Mouse (Mus musculus) lung, adult 2 months (tissue): ENCODE measurements around the gene Hcn1. TPM values are rescaled to one million over a fixed set of nuclear protein-coding genes. Genes with fewer than 3 reads are reported as not detected.
A peak's percentile ranks its signal among the peaks of the same experiment; 100 is the strongest.

Experiments
- DNase-seq: peaks from one replicate; pipeline ENCODE4 v3.0.0; 2022
- H3K4me1 ChIP-seq: fragments of 200-500 bp; 2 replicates; pipeline ENCODE4 v1.6.1; 2011; ENCODE audit warnings: low read length; ENCODE audit not compliant: control insufficient read depth, insufficient read depth
- H3K4me3 ChIP-seq: fragments of 200-500 bp; replicated peaks from 2 replicates; pipeline ENCODE3; 2011; ENCODE audit warnings: low read depth, mild to moderate bottlenecking, control low read depth, low read length; ENCODE audit errors: extremely low read depth
- CTCF ChIP-seq: fragments of 200-500 bp; IDR thresholded peaks from 2 replicates; pipeline ENCODE4 v1.5.1; 2011; ENCODE audit warnings: mild to moderate bottlenecking, low read length, control low read depth; ENCODE audit not compliant: insufficient read depth
- POLR2A ChIP-seq: fragments of 200-500 bp; IDR thresholded peaks from 2 replicates; pipeline ENCODE4 v1.6.1; 2011; ENCODE audit warnings: low read depth, mild to moderate bottlenecking, control low read depth, low read length, borderline replicate concordance; ENCODE audit errors: extremely low read depth
- WGBS: fragments of 180-500 bp; shearing (Covaris S2); methylation state at CpG from one replicate; pipeline ENCODE4 v1.1.7; 2018; 5-methylcytosine and 5-hydroxymethylcytosine counted together
- polyA plus RNA-seq: library from polyadenylated mRNA; depleted of rRNA; stranded (reverse); fragments of >200 nt; gene quantifications from 2 replicates; pipeline ENCODE4 v1.2.3, GENCODE M21; 2012; rRNA removed

Hcn1 gene
- 0.17 and 0.19 TPM in 2 replicates for polyA plus RNA-seq

- 2% methylated on average over 42 of the region's 45 CpGs for WGBS
- Histone ChIP-seq H3K4me1 (no peaks in the 10 kb centered on the region), H3K4me3 (no peak within 1 kb of the TSS)
- peak; percentile 14 for DNase-seq
- TF ChIP-seq POLR2A (no peak), CTCF (no peak)
Observed at GRCm38 (mm10) chr13:117602181-117602580, at the start of gene Hcn1. Hcn1 (plus strand) TSS chr13:117602320.

GRCm38 (mm10) chr13:117567251-117567650 is 34.9 kb upstream of the Hcn1 start:
- DNase-seq: peak; percentile 2
- 50% methylated on average over 8 of the region's 8 CpGs for WGBS
- TF ChIP-seq POLR2A (no peak), CTCF (no peak)
- no peaks in the 10 kb centered on the region for H3K4me1 ChIP-seq
- no peak overlapping the region for H3K4me3 ChIP-seq

DNA sequence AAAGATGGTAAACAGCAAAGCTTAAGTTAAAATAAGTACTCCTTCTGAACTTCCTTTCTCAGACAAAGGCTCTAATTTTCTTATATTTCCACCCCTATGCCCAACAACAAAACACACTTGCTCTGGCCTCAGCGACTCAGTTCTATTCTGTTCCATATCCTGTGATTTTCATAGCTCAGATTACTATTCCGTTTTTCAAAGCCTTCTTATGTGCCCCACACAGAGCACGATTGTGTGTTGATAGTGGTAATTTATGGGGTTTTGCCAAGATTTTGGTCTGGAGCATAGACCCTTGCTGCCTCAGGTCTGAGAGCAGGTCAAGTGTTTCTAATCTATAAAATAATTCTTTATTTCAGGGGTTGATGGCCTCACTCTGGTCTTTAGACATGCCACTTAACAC is 30.4 kb upstream of the Hcn1 start:
- no peak for TF ChIP-seq POLR2A
- TF ChIP-seq CTCF: no peak
- no peak overlapping the region for H3K4me3 ChIP-seq
- DNase-seq: no peak
- H3K4me1 ChIP-seq: no peaks in the 10 kb centered on the region
- WGBS: 46% methylated on average over 3 of the region's 3 CpGs

GRCm38 (mm10) chr13:117594494-117595182 is 7.5 kb upstream of the Hcn1 start:
- DNase-seq: no peak
- no peaks in the 10 kb centered on the region for H3K4me1 ChIP-seq
- H3K4me3 ChIP-seq: no peak overlapping the region
- WGBS: 63% methylated on average over 10 of the region's 10 CpGs
- TF ChIP-seq CTCF (no peak), POLR2A (no peak)

- Histone ChIP-seq H3K4me1 (no peaks in the 10 kb centered on the region), H3K4me3 (no peak overlapping the region)
- DNase-seq: no peak
- 43% methylated on average over 3 of the region's 3 CpGs for WGBS
- no peak for TF ChIP-seq CTCF
- no peak for TF ChIP-seq POLR2A
Observed at GRCm38 (mm10) chr13:117595183-117595532, 7.0 kb upstream of the Hcn1 start.

GRCm38 (mm10) chr13:117601331-117601965 is 672 bp upstream of the Hcn1 start:
- no peak for TF ChIP-seq POLR2A
- no peaks in the 10 kb centered on the region for H3K4me1 ChIP-seq
- no peak for DNase-seq
- 30% methylated on average over 9 of the region's 9 CpGs for WGBS
- H3K4me3 ChIP-seq: no peak overlapping the region

DNA sequence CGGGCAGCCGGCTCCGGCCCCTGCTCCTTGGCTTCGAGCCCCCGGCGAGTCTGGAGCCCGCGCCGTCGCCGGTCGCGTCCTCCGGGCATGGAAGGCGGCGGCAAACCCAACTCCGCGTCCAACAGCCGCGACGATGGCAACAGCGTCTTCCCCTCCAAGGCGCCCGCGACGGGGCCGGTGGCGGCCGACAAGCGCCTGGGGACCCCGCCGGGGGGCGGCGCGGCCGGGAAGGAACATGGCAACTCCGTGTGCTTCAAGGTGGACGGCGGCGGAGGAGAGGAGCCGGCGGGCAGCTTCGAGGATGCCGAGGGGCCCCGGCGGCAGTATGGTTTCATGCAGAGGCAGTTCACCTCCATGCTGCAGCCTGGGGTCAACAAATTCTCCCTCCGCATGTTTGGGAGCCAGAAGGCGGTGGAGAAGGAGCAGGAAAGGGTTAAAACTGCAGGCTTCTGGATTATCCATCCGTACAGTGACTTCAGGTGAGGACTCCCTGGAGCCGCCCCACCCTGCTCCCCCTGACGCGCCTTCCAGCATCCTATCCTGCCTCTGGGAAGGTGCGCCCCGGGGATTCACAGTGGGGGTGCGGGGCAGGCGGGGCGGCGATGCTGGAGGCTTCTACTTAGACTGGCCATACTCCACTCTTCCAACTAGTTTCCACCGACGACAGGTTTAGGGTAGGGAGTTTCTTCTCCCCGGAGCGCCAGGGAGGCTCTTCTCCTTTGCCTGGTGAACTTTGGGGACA is 668 bp downstream of the Hcn1 start:
- DNase-seq: no peak
- TF ChIP-seq CTCF (no peak), POLR2A (no peak)
- Histone ChIP-seq H3K4me1 (no peaks in the 10 kb centered on the region), H3K4me3 (no peak overlapping the region)
- WGBS: 2% methylated on average over 61 of the region's 62 CpGs

GRCm38 (mm10) chr13:117603421-117603820 is 1.3 kb downstream of the Hcn1 start:
- 21% methylated on average over 11 of the region's 11 CpGs for WGBS
- no peak for TF ChIP-seq POLR2A
- TF ChIP-seq CTCF: no peak
- no peaks in the 10 kb centered on the region for H3K4me1 ChIP-seq
- DNase-seq: no peak
- no peak overlapping the region for H3K4me3 ChIP-seq

GRCm38 (mm10) chr13:117604073-117604472 is 2.0 kb downstream of the Hcn1 start:
- 25% methylated on average over 7 of the region's 7 CpGs for WGBS
- DNase-seq: no peak
- Histone ChIP-seq H3K4me3 (no peak overlapping the region), H3K4me1 (no peaks in the 10 kb centered on the region)
- TF ChIP-seq CTCF (no peak), POLR2A (no peak)

- no peak for TF ChIP-seq CTCF
- TF ChIP-seq POLR2A: no peak
- no peak for DNase-seq
- Histone ChIP-seq H3K4me3 (no peak overlapping the region), H3K4me1 (no peaks in the 10 kb centered on the region)
- WGBS: 77% methylated on average over 5 of the region's 5 CpGs
Observed at GRCm38 (mm10) chr13:117604971-117605750, 3.0 kb downstream of the Hcn1 start.
